Mouse (Mus musculus): ENCODE data around the gene Trpm5.

- TF ChIP-seq CTCF (IDR thresholded peaks at IDR 0.05; ENCODE audit: extremely low read depth, insufficient read depth, insufficient read length, insufficient replicate concordance) (no peak), POLR2A (IDR thresholded peaks at IDR 0.05; ENCODE audit: low read depth, low read length) (no peak)
These were observed 53.9 kb downstream of the Trpm5 start for GRCm38 (mm10) chr7:143040561-143040960.
